Comparison of ENCODE assay signal across 18 mouse cellular contexts in the genomic region with DNA sequence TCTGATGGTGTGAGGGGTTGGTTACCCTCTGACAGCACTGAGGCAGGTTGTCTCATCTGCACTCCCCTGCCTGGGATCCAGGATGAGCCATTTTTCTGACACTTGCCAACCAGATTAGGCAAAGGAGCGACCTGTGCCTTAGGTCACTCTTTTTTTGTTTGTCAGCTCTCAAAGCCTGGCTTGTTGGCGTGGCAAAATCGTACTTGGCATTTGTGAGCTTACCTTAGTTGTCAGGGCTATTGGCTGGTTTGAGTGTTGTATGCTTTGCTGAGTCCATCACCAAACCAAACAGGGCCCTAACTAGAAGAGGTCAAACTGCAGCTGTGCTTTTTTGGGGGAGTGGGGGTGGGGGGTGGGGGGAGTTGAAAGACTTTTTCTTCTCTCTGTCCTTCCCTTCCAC. TPM values are rescaled to one million over a fixed set of nuclear protein-coding genes. Genes with fewer than 3 reads are reported as not detected.
"Had no signal": no experiment of that assay in that cellular context is flagged by ENCODE, and none has a peak within 500 bp of the region (broad histone marks: within the 10 kb centered on the region; RNA-seq: fewer than 3 reads in every experiment).

No protein-coding gene starts in this region.

- H3K36me3 ChIP-seq: neural tube, embryonic 13.5 days; neural tube, embryonic 15.5 days; stomach, embryonic 15.5 days had no signal

- H3K27ac ChIP-seq: neural tube, embryonic 13.5 days; neural tube, embryonic 15.5 days; stomach, embryonic 15.5 days; stomach, postnatal 0 days had no signal

- DNase-seq: retina, postnatal 1 day; right cerebral cortex, adult 18-20 months; right cerebral cortex, postnatal 14 days; right cerebral cortex, postnatal 25 days; right cerebral cortex, postnatal 4 days; spleen, adult 18-20 months; thymus, adult 18-20 months; thymus, adult 2 months; thymus, postnatal 14 days; thymus, postnatal 25 days; thymus, postnatal 36 days; thymus, postnatal 4 days had no signal

- H3K4me1 ChIP-seq: neural tube, embryonic 13.5 days; neural tube, embryonic 15.5 days; stomach, embryonic 15.5 days had no signal

- H3K9ac ChIP-seq: neural tube, embryonic 13.5 days; neural tube, embryonic 15.5 days; stomach, embryonic 15.5 days had no signal

- H3K4me2 ChIP-seq: neural tube, embryonic 13.5 days; neural tube, embryonic 15.5 days; stomach, embryonic 15.5 days had no signal

- H3K9me3 ChIP-seq: neural tube, embryonic 13.5 days; neural tube, embryonic 15.5 days; stomach, embryonic 15.5 days had no signal

- H3K27me3 ChIP-seq: stomach, embryonic 15.5 days had no signal

- H3K4me3 ChIP-seq: neural tube, embryonic 13.5 days; neural tube, embryonic 15.5 days; stomach, embryonic 15.5 days had no signal

RNA-seq across cellular contexts. Expression of gene Prkag3, which starts 29.7 kb away (rescaled TPM):
- polyA plus RNA-seq: neural tube, embryonic 13.5 days; neural tube, embryonic 14.5 days had no signal

RNA-seq across cellular contexts. Expression of gene Wnt6, which starts 52.4 kb away (rescaled TPM):
- total RNA-seq: neutrophil, adult 5-6 weeks had no signal
- polyA plus RNA-seq: neural tube, embryonic 14.5 days had no signal
